Mouse (Mus musculus): Measurements from ENCODE around the gene Ipcef1. TPM values are rescaled to one million over a fixed set of nuclear protein-coding genes. Genes with fewer than 3 reads are reported as not detected.

The Ipcef1 gene
- polyA plus RNA-seq, 1 experiment from 2014 or later: 0.83 TPM

DNA sequence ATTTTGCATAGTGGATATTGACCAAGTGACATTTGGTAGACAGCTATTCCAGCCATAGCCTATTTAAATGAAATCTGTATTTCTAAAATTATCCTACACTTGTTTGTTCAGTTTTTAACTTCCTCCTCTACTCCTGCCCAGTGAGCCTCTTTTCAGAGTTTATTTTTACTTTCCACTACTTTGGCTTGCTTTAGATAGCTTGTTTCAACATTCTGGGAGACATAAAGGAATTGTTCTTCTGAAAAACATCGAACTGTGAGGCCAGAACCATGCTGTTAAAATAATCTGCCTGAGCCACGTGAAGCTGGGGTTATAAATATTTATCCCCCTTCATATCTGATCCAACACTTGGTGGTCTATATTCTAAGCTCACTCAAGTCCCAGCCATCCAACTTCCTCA lies 121.4 kb downstream of the Ipcef1 start:
- no peaks in the 10 kb centered on the region for H3K36me3 ChIP-seq (ENCODE audit: control insufficient read depth, insufficient read depth, low read length)
- H3K9ac ChIP-seq (ENCODE audit: low read length): no peak overlapping the region
- no peak overlapping the region for H3K27ac ChIP-seq (ENCODE audit: low read depth, low read length)
- no peaks in the 10 kb centered on the region for H3K4me1 ChIP-seq (replicated peaks; ENCODE audit: control insufficient read depth, insufficient read depth, low read length)
- ATAC-seq (replicated peaks; ENCODE audit: low FRiP score) (no peak), DNase-seq (ENCODE audit: low spot score) (no peak)
- 79% methylated on average over 2 of the region's 2 CpGs for WGBS
- H3K4me2 ChIP-seq (ENCODE audit: low read depth, low read length, severe bottlenecking): no peak overlapping the region
- H3K9me3 ChIP-seq (ENCODE audit: control insufficient read depth, low read length): no peaks in the 10 kb centered on the region
- H3K4me3 ChIP-seq (ENCODE audit: low read depth, low read length): no peak overlapping the region
- no peaks in the 10 kb centered on the region for H3K27me3 ChIP-seq (ENCODE audit: control insufficient read depth, insufficient read depth, low read length)

DNA sequence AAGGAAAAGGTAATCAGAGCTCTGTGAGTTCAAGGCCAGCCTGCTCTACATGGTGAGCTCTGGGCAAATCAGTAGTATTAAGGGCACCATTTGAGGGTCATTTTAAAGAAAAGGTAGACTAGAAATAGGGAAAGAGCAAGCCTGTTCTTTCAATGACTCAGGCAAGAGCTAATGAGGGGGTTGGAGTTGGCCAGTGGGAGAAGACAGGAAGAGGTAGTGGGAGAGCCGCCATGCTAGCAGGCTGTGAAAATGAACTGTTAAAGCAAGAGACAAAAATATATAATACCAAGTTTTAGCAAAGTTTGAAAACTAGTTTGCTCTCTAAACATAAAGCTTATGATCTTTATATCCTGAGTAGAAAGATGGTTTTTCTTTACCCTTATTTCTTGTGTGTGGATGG lies 121.9 kb downstream of the Ipcef1 start:
- ATAC-seq (replicated peaks; ENCODE audit: low FRiP score): no peak
- Histone ChIP-seq H3K27me3 (ENCODE audit: control insufficient read depth, insufficient read depth, low read length) (no peaks in the 10 kb centered on the region), H3K4me2 (ENCODE audit: low read depth, low read length, severe bottlenecking) (no peak overlapping the region), H3K36me3 (ENCODE audit: control insufficient read depth, insufficient read depth, low read length) (no peaks in the 10 kb centered on the region), H3K27ac (ENCODE audit: low read depth, low read length) (no peak overlapping the region), H3K4me3 (ENCODE audit: low read depth, low read length) (no peak overlapping the region), H3K4me1 (replicated peaks; ENCODE audit: control insufficient read depth, insufficient read depth, low read length) (no peaks in the 10 kb centered on the region), H3K9ac (ENCODE audit: low read length) (no peak overlapping the region), H3K9me3 (ENCODE audit: control insufficient read depth, low read length) (no peaks in the 10 kb centered on the region)
- no peak for DNase-seq (ENCODE audit: low spot score)
- WGBS: 85% methylated on average over 1 of the region's 1 CpGs

DNA sequence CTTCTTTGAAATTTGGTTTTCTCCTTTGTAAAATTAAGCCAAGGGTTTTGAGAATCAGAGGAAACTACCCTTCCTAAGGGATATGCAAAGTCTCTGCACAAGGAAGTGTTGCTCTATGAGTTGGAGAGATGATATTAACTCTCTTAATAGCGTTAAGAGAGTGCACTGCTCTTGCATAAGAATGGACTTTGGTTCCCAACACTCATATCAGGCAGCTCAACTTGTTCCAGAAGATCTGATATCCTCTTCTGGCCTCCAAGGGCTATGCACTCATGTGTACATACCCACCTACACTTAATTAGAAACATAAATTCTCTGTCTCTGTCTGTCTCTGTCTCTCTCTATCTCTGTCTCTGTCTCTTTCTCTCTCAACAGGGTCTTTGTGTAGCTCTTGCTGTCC lies 123.4 kb downstream of the Ipcef1 start:
- Histone ChIP-seq H3K9ac (ENCODE audit: low read length) (no peak overlapping the region), H3K4me2 (ENCODE audit: low read depth, low read length, severe bottlenecking) (no peak overlapping the region), H3K4me3 (ENCODE audit: low read depth, low read length) (no peak overlapping the region), H3K27me3 (ENCODE audit: control insufficient read depth, insufficient read depth, low read length) (no peaks in the 10 kb centered on the region), H3K9me3 (ENCODE audit: control insufficient read depth, low read length) (no peaks in the 10 kb centered on the region), H3K4me1 (replicated peaks; ENCODE audit: control insufficient read depth, insufficient read depth, low read length) (no peaks in the 10 kb centered on the region), H3K36me3 (ENCODE audit: control insufficient read depth, insufficient read depth, low read length) (no peaks in the 10 kb centered on the region), H3K27ac (ENCODE audit: low read depth, low read length) (no peak overlapping the region)
- DNase-seq (ENCODE audit: low spot score): no peak
- no peak for ATAC-seq (replicated peaks; ENCODE audit: low FRiP score)
- whole genome bisulfite sequencing: 57% methylated on average over 1 of the region's 1 CpGs

DNA sequence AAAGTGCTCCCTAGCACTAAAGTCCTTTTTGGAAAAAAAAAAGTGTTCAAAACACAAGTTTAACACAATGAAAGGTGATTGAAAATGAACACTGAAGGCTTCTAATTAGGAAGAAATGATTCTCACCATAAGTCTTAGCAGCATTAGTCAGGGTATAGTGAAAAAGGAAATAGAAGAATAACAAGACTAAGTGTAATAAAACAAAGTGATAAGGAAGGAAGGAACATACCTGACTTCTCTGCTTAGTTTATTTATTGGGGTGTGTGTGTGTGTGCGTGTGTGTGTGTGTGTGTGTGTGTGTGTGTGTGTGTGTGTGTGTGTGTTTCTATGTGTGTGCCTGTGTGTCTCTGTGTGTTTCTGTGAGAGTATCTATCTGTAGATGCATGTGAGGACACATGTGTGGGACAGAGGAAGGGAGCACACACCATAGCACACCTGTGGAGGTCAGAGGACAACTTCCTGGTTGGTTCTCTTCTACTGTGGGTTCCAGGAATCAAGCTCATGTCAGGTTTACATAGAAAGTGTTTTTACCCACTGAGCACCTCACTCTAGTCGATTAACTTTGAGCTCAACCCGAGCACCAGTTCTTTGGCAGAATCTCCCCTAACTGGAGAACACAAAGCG lies 124.6 kb downstream of the Ipcef1 start:
- Histone ChIP-seq H3K9ac (ENCODE audit: low read length) (no peak overlapping the region), H3K4me3 (ENCODE audit: low read depth, low read length) (no peak overlapping the region), H3K4me2 (ENCODE audit: low read depth, low read length, severe bottlenecking) (no peak overlapping the region), H3K9me3 (ENCODE audit: control insufficient read depth, low read length) (no peaks in the 10 kb centered on the region), H3K27me3 (ENCODE audit: control insufficient read depth, insufficient read depth, low read length) (no peaks in the 10 kb centered on the region), H3K4me1 (replicated peaks; ENCODE audit: control insufficient read depth, insufficient read depth, low read length) (no peaks in the 10 kb centered on the region), H3K27ac (ENCODE audit: low read depth, low read length) (no peak overlapping the region), H3K36me3 (ENCODE audit: control insufficient read depth, insufficient read depth, low read length) (no peaks in the 10 kb centered on the region)
- ATAC-seq (replicated peaks; ENCODE audit: low FRiP score) (no peak), DNase-seq (ENCODE audit: low spot score) (no peak)
- WGBS: 87% methylated on average over 4 of the region's 4 CpGs

DNA sequence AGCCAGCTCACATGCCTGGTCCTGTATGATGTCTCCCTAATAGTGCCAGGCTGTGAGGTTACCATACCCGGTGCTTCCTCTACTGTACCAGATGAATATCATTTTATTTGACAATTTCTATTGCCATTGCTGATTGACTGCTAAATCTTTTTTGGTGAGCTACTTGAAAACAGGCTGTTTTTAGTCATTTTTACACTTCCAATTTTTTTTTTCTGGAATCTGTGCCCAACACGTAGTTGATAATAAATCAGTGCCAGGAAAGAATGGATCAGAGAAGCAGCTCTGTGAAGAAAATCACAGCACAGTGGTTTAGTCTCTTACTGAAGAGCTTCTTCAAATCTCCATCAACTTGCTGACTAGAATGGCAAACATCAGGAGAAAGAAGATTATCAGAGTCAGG lies 125.6 kb downstream of the Ipcef1 start:
- Histone ChIP-seq H3K4me2 (ENCODE audit: low read depth, low read length, severe bottlenecking) (no peak overlapping the region), H3K36me3 (ENCODE audit: control insufficient read depth, insufficient read depth, low read length) (no peaks in the 10 kb centered on the region), H3K27me3 (ENCODE audit: control insufficient read depth, insufficient read depth, low read length) (no peaks in the 10 kb centered on the region), H3K9me3 (ENCODE audit: control insufficient read depth, low read length) (no peaks in the 10 kb centered on the region), H3K9ac (ENCODE audit: low read length) (no peak overlapping the region), H3K4me1 (replicated peaks; ENCODE audit: control insufficient read depth, insufficient read depth, low read length) (no peaks in the 10 kb centered on the region), H3K4me3 (ENCODE audit: low read depth, low read length) (no peak overlapping the region), H3K27ac (ENCODE audit: low read depth, low read length) (no peak overlapping the region)
- DNase-seq (ENCODE audit: low spot score) (no peak), ATAC-seq (replicated peaks; ENCODE audit: low FRiP score) (no peak)
- WGBS: 91% methylated on average over 2 of the region's 2 CpGs

DNA sequence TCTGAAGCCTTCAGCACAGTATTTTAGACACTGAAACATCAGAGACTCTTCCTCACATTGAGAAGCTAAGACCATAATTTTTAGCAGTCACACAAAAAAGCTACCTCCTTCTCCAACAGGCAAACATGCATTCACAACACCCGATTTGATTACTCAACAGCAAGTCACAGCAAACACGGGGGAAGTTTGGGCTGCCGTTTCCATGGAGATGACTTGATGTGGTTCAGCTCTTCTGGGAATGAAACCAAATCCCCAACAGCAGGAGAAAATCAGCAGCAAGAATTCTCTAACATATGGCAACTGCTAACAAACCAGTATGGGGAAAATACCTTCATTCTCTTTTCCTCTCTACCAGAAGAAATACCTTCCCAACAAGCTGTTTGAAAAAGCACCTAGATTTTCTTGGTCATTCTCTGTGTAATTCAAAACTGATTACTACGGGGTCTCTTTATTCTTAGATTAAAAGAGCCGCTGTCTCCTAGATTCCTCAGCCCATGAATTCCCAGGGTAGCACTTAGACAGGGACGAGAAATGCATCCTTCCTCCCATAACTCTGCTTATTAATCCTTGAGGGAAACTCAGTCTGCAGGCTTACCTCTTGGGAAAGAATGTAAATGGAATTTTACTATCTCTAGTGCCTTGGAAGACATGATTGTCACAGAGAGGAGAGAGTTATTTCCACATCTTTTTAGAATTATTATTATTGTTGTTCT lies 135.6 kb downstream of the Ipcef1 start:
- 18% methylated on average over 6 of the region's 6 CpGs for WGBS
- H3K4me1 ChIP-seq (replicated peaks; ENCODE audit: control insufficient read depth, insufficient read depth, low read length): peaks cover 3% of the 10 kb centered on the region; the same call in 1 of the 2 replicates
- peak overlapping the region; percentile 25; the same call in 1 of the 2 replicates for H3K27ac ChIP-seq (ENCODE audit: low read depth, low read length)
- no peaks in the 10 kb centered on the region for H3K36me3 ChIP-seq (ENCODE audit: control insufficient read depth, insufficient read depth, low read length)
- peak; percentile 64 for DNase-seq (ENCODE audit: low spot score)
- H3K4me2 ChIP-seq (ENCODE audit: low read depth, low read length, severe bottlenecking): no peak overlapping the region
- ATAC-seq (replicated peaks; ENCODE audit: low FRiP score): peak; percentile 67; the same call in 1 of the 2 replicates
- H3K27me3 ChIP-seq (ENCODE audit: control insufficient read depth, insufficient read depth, low read length): no peaks in the 10 kb centered on the region
- H3K9ac ChIP-seq (ENCODE audit: low read length): no peak overlapping the region
- no peaks in the 10 kb centered on the region for H3K9me3 ChIP-seq (ENCODE audit: control insufficient read depth, low read length)
- no peak overlapping the region for H3K4me3 ChIP-seq (ENCODE audit: low read depth, low read length)

DNA sequence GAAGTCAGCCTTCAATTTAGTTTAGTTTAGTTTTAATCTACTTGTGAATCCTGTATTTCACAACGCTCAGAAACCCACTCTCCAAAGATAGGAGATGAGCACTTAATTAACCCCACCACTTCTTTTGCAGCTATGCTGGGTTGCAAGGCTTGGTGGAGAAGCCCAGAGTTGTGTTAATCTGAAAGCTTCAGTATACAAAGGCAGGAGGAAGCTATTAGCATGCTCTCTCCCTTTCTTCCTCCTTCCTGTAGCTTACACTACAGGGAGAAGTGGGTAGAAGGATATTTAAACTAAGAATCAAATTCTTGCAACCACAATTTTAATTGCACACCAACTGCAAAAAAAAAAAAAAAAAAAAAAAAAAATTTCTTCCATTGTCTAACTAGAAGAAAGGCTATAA lies 136.3 kb downstream of the Ipcef1 start:
- Histone ChIP-seq H3K9me3 (ENCODE audit: control insufficient read depth, low read length) (no peaks in the 10 kb centered on the region), H3K27me3 (ENCODE audit: control insufficient read depth, insufficient read depth, low read length) (no peaks in the 10 kb centered on the region), H3K4me2 (ENCODE audit: low read depth, low read length, severe bottlenecking) (no peak overlapping the region), H3K4me1 (replicated peaks; ENCODE audit: control insufficient read depth, insufficient read depth, low read length) (peaks cover 3% of the 10 kb centered on the region; the same call in 1 of the 2 replicates), H3K9ac (ENCODE audit: low read length) (no peak overlapping the region), H3K36me3 (ENCODE audit: control insufficient read depth, insufficient read depth, low read length) (no peaks in the 10 kb centered on the region), H3K4me3 (ENCODE audit: low read depth, low read length) (no peak overlapping the region), H3K27ac (ENCODE audit: low read depth, low read length) (no peak overlapping the region)
- no peak for DNase-seq (ENCODE audit: low spot score)
- no peak for ATAC-seq (replicated peaks; ENCODE audit: low FRiP score)
- 34% methylated on average over 1 of the region's 1 CpGs for WGBS

DNA sequence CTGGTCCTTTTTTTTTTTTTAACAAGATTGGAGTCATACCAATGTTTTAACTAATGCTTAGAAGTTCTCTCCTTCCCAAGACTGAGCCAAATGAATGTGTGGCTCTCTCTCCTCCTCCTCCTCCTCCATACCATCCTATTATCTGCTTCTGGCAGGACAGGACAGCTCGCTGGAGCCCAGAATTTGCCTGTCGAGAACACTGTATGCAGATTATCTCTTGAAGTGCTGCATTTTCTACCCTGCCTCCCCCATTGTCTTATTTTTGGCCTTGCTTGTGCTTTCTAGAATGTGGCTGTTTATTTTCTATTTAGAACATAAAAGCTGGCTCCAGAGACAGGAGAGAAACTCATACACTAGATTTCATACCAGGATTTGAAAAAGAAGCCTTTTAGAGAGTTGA lies 142.5 kb downstream of the Ipcef1 start:
- H3K4me1 ChIP-seq (replicated peaks; ENCODE audit: control insufficient read depth, insufficient read depth, low read length): no peaks in the 10 kb centered on the region
- 76% methylated on average over 2 of the region's 2 CpGs for WGBS
- no peak for ATAC-seq (replicated peaks; ENCODE audit: low FRiP score)

More for the DNA sequence above, 142.5 kb downstream of the Ipcef1 start:
- H3K9me3 ChIP-seq (ENCODE audit: control insufficient read depth, low read length): no peaks in the 10 kb centered on the region
- no peaks in the 10 kb centered on the region for H3K36me3 ChIP-seq (ENCODE audit: control insufficient read depth, insufficient read depth, low read length)
- H3K27me3 ChIP-seq (ENCODE audit: control insufficient read depth, insufficient read depth, low read length): no peaks in the 10 kb centered on the region
- H3K4me2 ChIP-seq (ENCODE audit: low read depth, low read length, severe bottlenecking): no peak overlapping the region
- H3K9ac ChIP-seq (ENCODE audit: low read length): no peak overlapping the region
- DNase-seq (ENCODE audit: low spot score): no peak
- no peak overlapping the region for H3K4me3 ChIP-seq (ENCODE audit: low read depth, low read length)
- no peak overlapping the region for H3K27ac ChIP-seq (ENCODE audit: low read depth, low read length)
